Mouse (Mus musculus) CH12.LX (cell line): ENCODE results near the gene Gm20521. TPM values are rescaled to one million over a fixed set of nuclear protein-coding genes. Genes with fewer than 3 reads are reported as not detected.

Experiments
- polyA plus RNA-seq: library from polyadenylated mRNA; unstranded; fragments of >175 nt; gene quantifications from 2 replicates; pipeline ENCODE4 v1.2.1, GENCODE M21; 2012; ENCODE audit warnings: low read depth; ENCODE audit not compliant: insufficient read length
- total RNA-seq, 2 experiments: library from RNA; depleted of rRNA; stranded (reverse); fragments of 300-350 nt in 1 of 2; fragments of >200 nt in 1 of 2; gene quantifications; 2 replicates each; pipeline ENCODE4 v1.2.3; 2012 to 2014

Gm20521 gene
- total and polyA plus RNA-seq, 3 experiments: not detected

Other genes starting within 250 kb of the Gm20521 start
Only the 20 nearest of the 24 such genes appear.
- 33.1 and 37.4 TPM in 2 replicates for gene 1700123O20Rik, start 197.2 kb upstream of the Gm20521 start, total RNA-seq (2012; rRNA removed)
- gene 1700123O20Rik, start 197.2 kb upstream of the Gm20521 start, total RNA-seq (2014; rRNA removed): 56.0 and 59.1 TPM in 2 replicates
- 60.7 and 63.3 TPM in 2 replicates for gene 1700123O20Rik, start 197.2 kb upstream of the Gm20521 start, polyA plus RNA-seq
- 118 and 148 TPM in 2 replicates for gene Acin1, start 196.5 kb upstream of the Gm20521 start, total RNA-seq (2012; rRNA removed)
- 74.0 and 85.6 TPM in 2 replicates for gene Acin1, start 196.5 kb upstream of the Gm20521 start, total RNA-seq (2014; rRNA removed)
- gene Acin1, start 196.5 kb upstream of the Gm20521 start, polyA plus RNA-seq: 324 and 364 TPM in 2 replicates
- not detected in 2 replicates for gene Gm29776, start 184.6 kb upstream of the Gm20521 start, total RNA-seq (2012; rRNA removed)
- gene Gm29776, start 184.6 kb upstream of the Gm20521 start, total RNA-seq (2014; rRNA removed): not detected in 2 replicates
- not detected in 2 replicates for gene Gm29776, start 184.6 kb upstream of the Gm20521 start, polyA plus RNA-seq
- gene Cebpe, start 171.3 kb upstream of the Gm20521 start, total RNA-seq (2012; rRNA removed): 0.34 TPM in 1 of 2 replicates, not detected in the other
- gene Cebpe, start 171.3 kb upstream of the Gm20521 start, total RNA-seq (2014; rRNA removed): not detected in 2 replicates
- 0.46 TPM in 1 of 2 replicates, not detected in the other for gene Cebpe, start 171.3 kb upstream of the Gm20521 start, polyA plus RNA-seq
- gene Slc7a8, start 101.5 kb upstream of the Gm20521 start, total RNA-seq (2012; rRNA removed): 0.08 and 0.13 TPM in 2 replicates
- gene Slc7a8, start 101.5 kb upstream of the Gm20521 start, total RNA-seq (2014; rRNA removed): not detected in 2 replicates
- 0.16 and 0.17 TPM in 2 replicates for gene Slc7a8, start 101.5 kb upstream of the Gm20521 start, polyA plus RNA-seq
- not detected in 2 replicates for gene Rnf212b, start 69.3 kb upstream of the Gm20521 start, total RNA-seq (2012; rRNA removed)
- gene Rnf212b, start 69.3 kb upstream of the Gm20521 start, total RNA-seq (2014; rRNA removed): not detected in 2 replicates
- gene Rnf212b, start 69.3 kb upstream of the Gm20521 start, polyA plus RNA-seq: not detected in 2 replicates
- 2.3 and 3.7 TPM in 2 replicates for gene Homez, start 12.5 kb upstream of the Gm20521 start, total RNA-seq (2012; rRNA removed)
- 3.5 TPM in 2 replicates for gene Homez, start 12.5 kb upstream of the Gm20521 start, total RNA-seq (2014; rRNA removed)
- gene Homez, start 12.5 kb upstream of the Gm20521 start, polyA plus RNA-seq: 2.3 and 7.2 TPM in 2 replicates
- gene Ppp1r3e, start 5.9 kb upstream of the Gm20521 start, total RNA-seq (2012; rRNA removed): 1.3 and 1.6 TPM in 2 replicates
- 0.51 and 0.55 TPM in 2 replicates for gene Ppp1r3e, start 5.9 kb upstream of the Gm20521 start, total RNA-seq (2014; rRNA removed)
- gene Ppp1r3e, start 5.9 kb upstream of the Gm20521 start, polyA plus RNA-seq: 1.2 and 1.4 TPM in 2 replicates
- 4.8 and 6.2 TPM in 2 replicates for gene Bcl2l2, start 64 bp upstream of the Gm20521 start, total RNA-seq (2012; rRNA removed)
- gene Bcl2l2, start 64 bp upstream of the Gm20521 start, total RNA-seq (2014; rRNA removed): 0.32 and 0.50 TPM in 2 replicates
- gene Bcl2l2, start 64 bp upstream of the Gm20521 start, polyA plus RNA-seq: 0.46 and 0.76 TPM in 2 replicates
- 56.8 and 73.7 TPM in 2 replicates for gene Pabpn1, start 9.1 kb downstream of the Gm20521 start, total RNA-seq (2012; rRNA removed)
- gene Pabpn1, start 9.1 kb downstream of the Gm20521 start, total RNA-seq (2014; rRNA removed): 85.5 and 88.0 TPM in 2 replicates
- gene Pabpn1, start 9.1 kb downstream of the Gm20521 start, polyA plus RNA-seq: 275 and 302 TPM in 2 replicates
- gene Slc22a17, start 29.7 kb downstream of the Gm20521 start, total RNA-seq (2012; rRNA removed): 0.71 and 1.1 TPM in 2 replicates
- 0.04 and 0.16 TPM in 2 replicates for gene Slc22a17, start 29.7 kb downstream of the Gm20521 start, total RNA-seq (2014; rRNA removed)
- 0.15 and 0.34 TPM in 2 replicates for gene Slc22a17, start 29.7 kb downstream of the Gm20521 start, polyA plus RNA-seq
- gene Efs, start 42.7 kb downstream of the Gm20521 start, total RNA-seq (2012; rRNA removed): not detected in 2 replicates
- not detected in 2 replicates for gene Efs, start 42.7 kb downstream of the Gm20521 start, total RNA-seq (2014; rRNA removed)
- gene Efs, start 42.7 kb downstream of the Gm20521 start, polyA plus RNA-seq: not detected in 2 replicates
- gene Il25, start 49.3 kb downstream of the Gm20521 start, total RNA-seq (2012; rRNA removed): not detected in 2 replicates
- gene Il25, start 49.3 kb downstream of the Gm20521 start, total RNA-seq (2014; rRNA removed): not detected in 2 replicates
- gene Il25, start 49.3 kb downstream of the Gm20521 start, polyA plus RNA-seq: not detected in 2 replicates
- gene Cmtm5, start 52.8 kb downstream of the Gm20521 start, total RNA-seq (2012; rRNA removed): not detected in 2 replicates
- not detected in 2 replicates for gene Cmtm5, start 52.8 kb downstream of the Gm20521 start, total RNA-seq (2014; rRNA removed)
- gene Cmtm5, start 52.8 kb downstream of the Gm20521 start, polyA plus RNA-seq: not detected in 2 replicates
- 0.21 and 0.98 TPM in 2 replicates for gene Myh6, start 83.5 kb downstream of the Gm20521 start, total RNA-seq (2012; rRNA removed)
- gene Myh6, start 83.5 kb downstream of the Gm20521 start, total RNA-seq (2014; rRNA removed): 0.04 and 0.16 TPM in 2 replicates
- 1.3 and 1.5 TPM in 2 replicates for gene Myh6, start 83.5 kb downstream of the Gm20521 start, polyA plus RNA-seq
- gene Gm17428, start 93.5 kb downstream of the Gm20521 start, total RNA-seq (2012; rRNA removed): not detected in 2 replicates
- gene Gm17428, start 93.5 kb downstream of the Gm20521 start, total RNA-seq (2014; rRNA removed): not detected in 2 replicates
- gene Gm17428, start 93.5 kb downstream of the Gm20521 start, polyA plus RNA-seq: not detected in 2 replicates
- 0.08 TPM in 2 replicates for gene Myh7, start 111.2 kb downstream of the Gm20521 start, total RNA-seq (2012; rRNA removed)
- not detected in 2 replicates for gene Myh7, start 111.2 kb downstream of the Gm20521 start, total RNA-seq (2014; rRNA removed)
- gene Myh7, start 111.2 kb downstream of the Gm20521 start, polyA plus RNA-seq: 0.57 TPM in 1 of 2 replicates, not detected in the other
- gene Ngdn, start 132.0 kb downstream of the Gm20521 start, total RNA-seq (2012; rRNA removed): 77.9 and 90.7 TPM in 2 replicates
- 111 and 128 TPM in 2 replicates for gene Ngdn, start 132.0 kb downstream of the Gm20521 start, total RNA-seq (2014; rRNA removed)
- 75.4 and 79.0 TPM in 2 replicates for gene Ngdn, start 132.0 kb downstream of the Gm20521 start, polyA plus RNA-seq
- 0.34 and 0.59 TPM in 2 replicates for gene Zfhx2, start 208.9 kb downstream of the Gm20521 start, total RNA-seq (2012; rRNA removed)
- 0.03 and 0.07 TPM in 2 replicates for gene Zfhx2, start 208.9 kb downstream of the Gm20521 start, total RNA-seq (2014; rRNA removed)
- 0.29 and 0.30 TPM in 2 replicates for gene Zfhx2, start 208.9 kb downstream of the Gm20521 start, polyA plus RNA-seq
- 3.7 and 4.0 TPM in 2 replicates for gene Thtpa, start 211.3 kb downstream of the Gm20521 start, total RNA-seq (2012; rRNA removed)
- gene Thtpa, start 211.3 kb downstream of the Gm20521 start, total RNA-seq (2014; rRNA removed): 9.0 and 9.4 TPM in 2 replicates
- 5.5 and 6.7 TPM in 2 replicates for gene Thtpa, start 211.3 kb downstream of the Gm20521 start, polyA plus RNA-seq